Mouse (Mus musculus) liver, embryonic 15.5 days (tissue): ENCODE results near the gene Rcn3. TPM values are rescaled to one million over a fixed set of nuclear protein-coding genes. Genes with fewer than 3 reads are reported as not detected.

Source experiments
- ATAC-seq: fragments of 200-750 bp; cut with Nextera tagmentation; 2 replicates; pipeline ENCODE4 v1.8.0; 2017; ENCODE audit warnings: moderate number of reproducible peaks, mild to moderate bottlenecking, moderate library complexity; ENCODE audit not compliant: insufficient read depth
- H3K27ac ChIP-seq: fragments of 300-500 bp; sonication (generic); replicated peaks from 2 replicates; pipeline ENCODE4 v1.5.1; 2015; ENCODE audit warnings: mild to moderate bottlenecking, inconsistent platforms
- H3K27me3 ChIP-seq: fragments of 300-500 bp; sonication (generic); 2 replicates; pipeline ENCODE4 v1.6.1; 2015; ENCODE audit warnings: mild to moderate bottlenecking, inconsistent platforms
- H3K36me3 ChIP-seq: fragments of 300-500 bp; sonication (generic); replicated peaks from 2 replicates; pipeline ENCODE4 v1.6.1; 2015; ENCODE audit warnings: moderate library complexity, mild to moderate bottlenecking, inconsistent platforms
- H3K4me1 ChIP-seq: fragments of 300-500 bp; sonication (generic); replicated peaks from 2 replicates; pipeline ENCODE4 v1.6.1; 2015; ENCODE audit warnings: inconsistent platforms
- H3K4me2 ChIP-seq: fragments of 300-500 bp; sonication (generic); 2 replicates; pipeline ENCODE4 v1.6.1; 2015; ENCODE audit warnings: moderate library complexity, mild to moderate bottlenecking, inconsistent platforms
- H3K4me3 ChIP-seq: fragments of 300-500 bp; sonication (generic); replicated peaks from 2 replicates; pipeline ENCODE4 v1.5.1; 2015; ENCODE audit warnings: mild to moderate bottlenecking, inconsistent platforms
- H3K9ac ChIP-seq: fragments of 300-500 bp; sonication (generic); 2 replicates; pipeline ENCODE4 v1.6.1; 2015; ENCODE audit warnings: moderate library complexity, mild to moderate bottlenecking, inconsistent platforms
- H3K9me3 ChIP-seq: fragments of 300-500 bp; sonication (generic); replicated peaks from 2 replicates; pipeline ENCODE4 v1.6.1; 2016; ENCODE audit warnings: inconsistent platforms
- WGBS: fragments of 180-500 bp; shearing (Covaris S2); methylation state at CpG from one replicate; pipeline ENCODE4 v1.1.7; 2015; ENCODE audit warnings: mixed read lengths; ENCODE audit not compliant: insufficient replicate concordance; 5-methylcytosine and 5-hydroxymethylcytosine counted together
- polyA plus RNA-seq: library from polyadenylated mRNA; unstranded; fragments of >200 nt; fragmentation: Nextera tagmentation; extraction: Ambion mirVana; gene quantifications from 2 replicates; pipeline ENCODE4 v1.2.1, GENCODE M21; 2015

Gene Rcn3
- polyA plus RNA-seq: 26.3 and 26.6 TPM in 2 replicates

DNA sequence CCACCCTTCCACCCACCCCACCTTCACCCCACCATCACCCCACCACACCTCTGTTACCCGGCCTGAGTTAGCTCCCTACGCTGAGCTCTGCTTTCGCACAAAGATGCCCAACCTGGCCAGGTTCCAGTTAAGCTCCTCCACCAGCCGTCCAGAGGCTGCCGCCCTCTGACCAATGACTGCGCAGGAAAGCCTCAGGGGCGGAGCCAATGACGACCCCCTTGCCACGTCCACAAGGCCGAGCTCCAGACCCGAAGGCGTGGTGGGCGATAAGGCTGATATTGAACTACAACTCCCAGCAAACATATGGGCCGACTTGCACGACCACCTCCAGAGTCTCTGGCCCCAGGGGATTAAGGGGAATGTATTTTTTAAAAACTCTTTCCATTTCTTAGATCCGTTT lies at the start of gene Rcn3:
Gene Rcn3 (minus strand): TSS at position 174 of the 400 bp plus-strand sequence.
- peak within 1 kb of the TSS; percentile 73 for H3K4me2 ChIP-seq
- no peaks in the 10 kb centered on the region; the same call in 1 of the 2 replicates for H3K27me3 ChIP-seq
- WGBS: under 1% methylated on average over 16 of the region's 16 CpGs
- no peaks in the 10 kb centered on the region for H3K9me3 ChIP-seq
- peak; percentile 71 for ATAC-seq
- peak within 1 kb of the TSS; percentile 44 for H3K4me3 ChIP-seq
- peak within 1 kb of the TSS; percentile 41 for H3K27ac ChIP-seq
- H3K36me3 ChIP-seq: no peaks in the 10 kb centered on the region
- H3K9ac ChIP-seq: peak within 1 kb of the TSS; percentile 7; the same call in 1 of the 2 replicates
- H3K4me1 ChIP-seq: peaks cover 40% of the 10 kb centered on the region

DNA sequence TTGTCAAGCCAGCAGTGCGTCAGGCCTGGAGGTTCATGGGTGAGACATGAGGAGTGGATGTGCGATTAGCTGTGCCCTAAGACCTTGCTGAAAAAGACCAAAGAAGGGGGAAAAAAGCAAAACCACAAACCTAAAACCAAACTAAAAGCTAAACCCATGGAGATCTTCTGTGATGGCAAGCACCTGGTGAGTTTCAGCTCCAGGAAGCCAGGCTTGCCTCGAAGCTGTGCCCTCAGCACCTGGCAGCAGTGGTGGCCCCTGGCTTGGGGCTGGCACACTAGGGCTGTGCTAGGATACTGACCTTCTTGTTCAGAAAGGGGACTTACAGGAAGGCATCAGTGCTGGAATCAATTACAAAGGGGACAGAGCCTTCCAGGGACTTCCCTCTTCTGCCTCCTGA lies 49.3 kb upstream of the Rcn3 start:
- H3K27me3 ChIP-seq: no peaks in the 10 kb centered on the region
- H3K4me1 ChIP-seq: peaks cover 32% of the 10 kb centered on the region
- ATAC-seq: no peak
- H3K36me3 ChIP-seq: peaks cover 42% of the 10 kb centered on the region
- H3K27ac ChIP-seq: no peak overlapping the region
- 83% methylated on average over 3 of the region's 3 CpGs for WGBS
- no peak overlapping the region for H3K4me3 ChIP-seq
- no peak overlapping the region for H3K9ac ChIP-seq
- no peaks in the 10 kb centered on the region for H3K9me3 ChIP-seq
- no peak overlapping the region for H3K4me2 ChIP-seq

DNA sequence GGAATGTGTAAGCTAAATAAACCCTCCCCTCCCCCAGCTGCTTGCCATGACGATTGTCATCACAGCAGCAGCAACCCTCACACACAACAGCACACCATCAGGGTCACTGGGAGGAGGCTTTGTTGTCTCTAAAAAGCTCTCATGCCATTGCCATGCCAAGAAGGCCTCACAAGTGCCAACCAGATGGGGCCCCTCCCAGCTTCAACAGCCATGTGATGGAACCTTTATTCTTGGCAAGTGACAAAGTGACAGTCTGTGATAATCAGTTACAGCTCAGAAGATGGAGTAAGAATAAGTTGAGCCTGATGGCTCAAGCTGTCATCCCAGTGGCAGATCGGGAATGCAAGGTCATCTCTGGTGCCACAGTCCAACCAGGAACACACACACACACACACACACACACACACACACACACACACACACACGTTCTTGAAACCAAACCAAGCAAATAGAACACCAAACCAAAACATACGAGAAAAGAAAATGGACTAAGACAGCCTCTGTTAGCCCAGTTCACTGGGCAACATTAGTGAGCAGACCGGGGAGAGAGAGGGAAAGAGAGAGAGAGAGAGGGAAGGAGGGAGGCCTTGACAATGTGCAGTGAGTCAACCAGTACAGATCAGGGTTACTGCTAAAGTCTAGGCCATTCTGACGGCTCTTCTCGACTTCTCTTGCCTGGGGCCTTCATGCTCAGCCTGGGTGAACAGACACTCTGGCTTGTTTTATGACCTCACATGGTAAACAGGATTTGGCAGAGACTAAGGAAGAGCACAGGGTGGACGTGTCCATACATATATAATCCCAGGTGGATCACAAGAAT lies 48.1 kb upstream of the Rcn3 start:
- Histone ChIP-seq H3K9ac (no peak overlapping the region), H3K27me3 (no peaks in the 10 kb centered on the region), H3K27ac (no peak overlapping the region; the same call in 1 of the 2 replicates), H3K4me3 (no peak overlapping the region), H3K4me2 (no peak overlapping the region), H3K9me3 (no peaks in the 10 kb centered on the region), H3K36me3 (peaks cover 31% of the 10 kb centered on the region), H3K4me1 (peaks cover 41% of the 10 kb centered on the region)
- WGBS: 63% methylated on average over 8 of the region's 8 CpGs
- ATAC-seq: no peak

DNA sequence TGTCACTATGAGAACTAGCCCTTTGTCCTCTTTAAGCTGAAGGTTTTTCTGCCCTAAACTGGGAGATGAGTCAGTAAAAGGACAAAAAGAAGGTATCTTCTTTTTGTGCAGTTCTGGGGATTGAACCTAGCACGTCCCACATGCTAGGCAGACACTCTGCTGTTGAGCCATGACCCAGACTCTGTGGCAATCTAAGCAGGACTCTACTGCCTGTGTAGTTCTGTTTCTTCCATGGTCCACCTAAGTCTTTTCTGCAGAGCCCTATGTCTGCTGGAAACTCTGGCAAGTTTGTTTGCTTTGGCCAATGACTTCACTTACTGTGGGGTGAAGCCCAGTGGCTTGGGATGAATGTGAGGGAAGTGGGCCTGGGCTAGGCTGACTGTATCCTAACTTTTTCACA lies 46.4 kb upstream of the Rcn3 start:
- H3K36me3 ChIP-seq: peaks cover 20% of the 10 kb centered on the region
- no peak for ATAC-seq
- H3K27ac ChIP-seq: 0 out of 2 replicates have a peak overlapping the region, but pooled peaks have one; percentile 79
- H3K4me2 ChIP-seq: no peak overlapping the region
- no peak overlapping the region for H3K4me3 ChIP-seq
- no peaks in the 10 kb centered on the region for H3K27me3 ChIP-seq
- 59% methylated on average over 1 of the region's 1 CpGs for WGBS
- no peaks in the 10 kb centered on the region for H3K9me3 ChIP-seq
- H3K4me1 ChIP-seq: peaks cover 56% of the 10 kb centered on the region
- no peak overlapping the region for H3K9ac ChIP-seq

DNA sequence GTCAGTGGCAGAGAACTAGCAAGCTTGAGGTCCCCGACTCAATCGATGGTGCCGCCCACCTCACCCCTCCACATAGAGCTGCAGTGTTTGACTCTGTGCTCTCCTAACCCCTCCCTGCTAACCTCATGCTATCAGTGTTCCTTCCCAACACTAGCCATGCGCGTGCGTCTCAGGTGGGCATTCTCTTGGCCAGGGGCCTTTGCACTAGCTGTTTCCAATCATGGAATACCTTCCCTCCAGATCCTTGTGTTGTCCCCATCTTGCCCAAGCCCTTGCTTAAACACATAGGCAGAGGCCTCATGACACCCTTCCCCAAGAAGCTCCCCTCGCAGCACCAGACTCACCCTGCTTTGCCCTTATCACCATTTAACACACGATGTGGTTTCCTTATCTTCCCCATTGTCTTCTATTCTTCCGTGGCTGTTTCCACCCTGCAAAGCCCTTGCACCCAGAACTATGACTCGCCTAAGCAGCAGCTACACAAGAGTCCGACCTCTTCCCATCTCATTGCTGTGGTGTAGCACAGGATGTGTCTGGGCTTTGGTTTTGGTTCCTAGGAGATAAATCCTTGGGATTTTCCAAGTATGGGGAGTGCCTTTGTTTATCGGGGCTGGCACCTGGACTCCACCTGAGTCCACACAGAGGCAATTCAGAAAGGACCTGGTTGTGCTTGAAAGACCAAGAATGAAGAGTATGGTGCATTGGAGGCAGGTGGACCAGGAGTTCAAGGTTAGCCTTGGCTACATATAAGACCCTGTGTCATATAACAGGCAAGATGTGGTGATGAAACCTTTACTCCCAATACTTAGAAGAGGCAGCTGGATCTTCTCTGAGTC lies 45.4 kb upstream of the Rcn3 start:
- WGBS: 12% methylated on average over 12 of the region's 12 CpGs
- Histone ChIP-seq H3K4me3 (0 out of 2 replicates have a peak overlapping the region, but pooled peaks have one; percentile 12), H3K9me3 (no peaks in the 10 kb centered on the region), H3K27ac (peak overlapping the region; percentile 79), H3K36me3 (peaks cover 14% of the 10 kb centered on the region), H3K4me1 (peaks cover 56% of the 10 kb centered on the region), H3K9ac (no peak overlapping the region; the same call in 1 of the 2 replicates), H3K27me3 (no peaks in the 10 kb centered on the region), H3K4me2 (peak overlapping the region; percentile 95)
- ATAC-seq: peak; percentile 53

DNA sequence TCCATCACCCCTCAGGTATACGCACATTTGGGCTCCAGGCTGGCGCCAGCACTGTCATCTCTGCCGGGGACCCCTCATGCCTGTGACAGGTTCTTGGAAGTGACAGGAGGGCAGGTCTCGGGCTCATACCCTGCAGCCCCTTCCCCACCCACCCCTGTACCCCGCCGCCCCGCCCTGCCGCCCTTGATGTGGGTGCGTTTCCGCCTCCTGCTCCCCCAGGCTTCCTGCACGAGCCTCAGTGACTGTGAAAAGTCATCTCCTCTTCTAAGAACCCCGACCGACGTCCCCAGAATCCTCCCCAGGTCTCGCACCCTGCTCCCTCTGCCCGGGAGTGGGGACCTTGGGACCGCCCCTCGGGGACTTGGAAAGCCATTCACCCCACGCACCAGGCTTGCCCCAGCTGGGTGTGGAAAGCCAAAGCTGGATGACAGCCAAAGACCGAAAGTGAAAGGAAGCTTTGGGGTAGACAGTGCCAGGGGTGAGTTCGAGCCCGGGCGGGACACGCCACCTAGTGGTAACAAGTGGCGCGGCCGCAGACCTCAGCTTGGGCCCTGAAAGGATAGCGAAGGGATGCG lies 44.1 kb upstream of the Rcn3 start, which contains the start of the genes Gm45713 and Flt3l:
Gene Gm45713 (minus strand): TSS at position 239 of the 575 bp plus-strand sequence.
Gene Flt3l (minus strand): TSS at position 440 of the 575 bp plus-strand sequence.
- peak; percentile 72 for ATAC-seq
- Histone ChIP-seq H3K4me1 (peaks cover 56% of the 10 kb centered on the region), H3K27ac (peak within 1 kb of the TSS; percentile 79), H3K9me3 (no peaks in the 10 kb centered on the region), H3K27me3 (no peaks in the 10 kb centered on the region), H3K4me2 (peak within 1 kb of the TSS; percentile 95), H3K9ac (peak within 1 kb of the TSS; percentile 76), H3K36me3 (peaks cover 6% of the 10 kb centered on the region), H3K4me3 (peak within 1 kb of the TSS; percentile 77)
- under 1% methylated on average over 29 of the region's 29 CpGs for WGBS

DNA sequence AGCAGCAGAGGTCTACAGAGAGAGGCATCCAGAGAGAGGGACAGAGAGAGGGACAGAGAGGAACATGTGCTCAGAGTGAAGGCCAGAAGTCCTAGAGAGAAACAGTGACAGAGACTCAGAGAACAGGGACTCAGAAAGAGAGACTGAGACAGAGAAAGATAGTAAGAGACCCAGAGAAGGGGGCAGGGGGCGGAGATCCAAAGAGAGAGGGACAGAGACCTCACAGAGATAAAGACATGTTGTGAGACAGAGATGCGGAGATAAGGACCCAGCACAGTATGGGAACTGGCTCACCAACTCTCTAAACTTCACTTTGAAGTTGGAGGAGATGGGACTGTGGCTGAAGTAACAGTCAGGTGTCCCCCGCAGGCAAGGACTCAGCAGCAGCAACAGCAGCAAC lies 43.3 kb upstream of the Rcn3 start:
- peak overlapping the region; percentile 77 for H3K4me3 ChIP-seq
- 27% methylated on average over 3 of the region's 3 CpGs for WGBS
- peak overlapping the region; percentile 95 for H3K4me2 ChIP-seq
- ATAC-seq: peak; percentile 6; the same call in 1 of the 2 replicates
- no peaks in the 10 kb centered on the region for H3K27me3 ChIP-seq
- peaks cover 6% of the 10 kb centered on the region for H3K36me3 ChIP-seq
- H3K9ac ChIP-seq: peak overlapping the region; percentile 76
- peaks cover 56% of the 10 kb centered on the region for H3K4me1 ChIP-seq
- H3K9me3 ChIP-seq: no peaks in the 10 kb centered on the region
- H3K27ac ChIP-seq: peak overlapping the region; percentile 79

DNA sequence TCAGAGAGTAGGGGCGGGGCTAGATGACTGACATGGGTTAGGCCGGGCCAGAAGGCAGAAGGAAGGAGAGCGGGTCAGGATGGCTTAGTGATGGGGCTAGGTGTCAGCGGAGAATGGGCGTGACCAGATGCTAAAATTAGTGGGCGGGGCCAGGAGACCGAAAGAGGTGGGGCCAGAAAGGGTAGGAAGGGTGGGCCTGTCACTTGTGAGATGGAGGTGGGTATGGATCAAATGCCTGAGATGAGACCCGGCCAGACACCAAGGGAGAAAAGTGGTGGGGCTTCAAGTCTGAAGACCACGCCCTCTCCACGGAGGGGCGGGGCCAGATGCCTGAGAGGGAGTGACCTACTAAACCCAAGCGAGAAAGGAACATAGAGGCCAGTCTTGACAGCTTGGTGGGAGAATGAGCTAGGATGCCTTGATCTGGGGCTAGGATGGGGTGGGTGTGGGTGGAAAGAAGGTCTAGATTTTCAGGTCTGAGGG lies 42.6 kb upstream of the Rcn3 start:
- H3K9ac ChIP-seq: peak overlapping the region; percentile 30; the same call in 1 of the 2 replicates

DNA sequence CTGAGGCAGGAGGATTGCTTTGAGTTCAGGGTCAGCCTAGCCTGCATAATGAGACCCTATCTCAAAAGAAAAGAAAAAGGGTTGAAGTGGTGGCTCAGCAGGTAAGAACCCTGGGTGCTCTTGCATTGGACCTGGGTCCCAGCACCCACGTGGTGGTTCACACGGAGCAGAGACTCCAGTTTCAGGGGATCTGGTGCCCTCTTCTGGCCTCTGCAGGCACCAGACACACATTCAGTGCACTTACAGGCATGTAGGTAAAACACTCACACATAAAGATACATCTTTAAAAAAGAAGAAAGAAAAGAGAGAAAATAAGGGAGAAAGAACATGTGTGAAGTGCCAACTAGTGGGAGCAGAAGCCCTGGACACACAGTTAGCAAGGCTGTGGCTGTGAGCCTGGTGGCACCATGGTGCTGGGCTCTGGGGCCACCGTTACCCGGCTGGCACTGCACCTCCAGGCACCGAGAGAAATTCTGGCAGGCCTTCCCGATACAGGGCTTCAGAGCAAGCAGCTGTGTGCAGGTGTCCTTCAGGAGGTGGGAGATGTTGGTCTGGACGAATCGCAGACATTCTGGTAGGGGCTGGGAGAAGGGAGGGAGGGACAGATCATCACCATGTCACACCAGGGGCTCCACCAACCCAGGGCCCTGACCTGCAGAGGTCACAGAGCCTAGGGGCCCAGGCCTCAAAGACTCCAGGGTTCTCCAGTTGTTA lies 41.6 kb upstream of the Rcn3 start:
- Histone ChIP-seq H3K27me3 (no peaks in the 10 kb centered on the region), H3K4me3 (no peak overlapping the region), H3K36me3 (peaks cover 6% of the 10 kb centered on the region), H3K9ac (no peak overlapping the region), H3K27ac (no peak overlapping the region), H3K4me2 (no peak overlapping the region), H3K9me3 (no peaks in the 10 kb centered on the region), H3K4me1 (peaks cover 60% of the 10 kb centered on the region)
- no peak for ATAC-seq
- WGBS: 78% methylated on average over 8 of the region's 8 CpGs

More for the DNA sequence above, 42.6 kb upstream of the Rcn3 start:
- Histone ChIP-seq H3K4me1 (peaks cover 60% of the 10 kb centered on the region), H3K9me3 (no peaks in the 10 kb centered on the region), H3K27me3 (no peaks in the 10 kb centered on the region), H3K27ac (peak overlapping the region; percentile 79), H3K4me3 (peak overlapping the region; percentile 77), H3K36me3 (peaks cover 6% of the 10 kb centered on the region), H3K4me2 (peak overlapping the region; percentile 95)
- ATAC-seq: peak; percentile 27
- 5% methylated on average over 12 of the region's 12 CpGs for WGBS

DNA sequence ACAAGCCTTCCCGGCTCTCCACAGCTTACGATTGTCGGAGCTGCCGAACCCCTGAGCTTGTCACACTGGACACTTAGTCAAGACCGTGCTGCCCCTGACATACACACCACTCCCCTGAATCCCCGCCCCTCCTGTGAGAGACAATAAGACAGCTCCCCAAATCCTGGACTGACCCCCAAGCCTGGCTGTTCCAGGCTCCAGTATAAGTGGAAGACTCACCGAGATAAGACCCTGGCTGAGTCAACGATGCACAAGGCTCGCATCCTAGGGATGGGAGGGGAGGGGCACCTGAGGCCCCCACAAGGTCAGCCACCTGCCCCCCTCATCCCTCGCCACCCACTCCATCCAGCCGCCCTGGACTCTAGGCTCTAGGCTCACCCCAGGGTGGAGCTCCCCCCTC lies 39.8 kb upstream of the Rcn3 start:
- Histone ChIP-seq H3K4me2 (no peak overlapping the region), H3K9ac (no peak overlapping the region), H3K36me3 (peaks cover 14% of the 10 kb centered on the region), H3K27ac (no peak overlapping the region), H3K4me3 (no peak overlapping the region), H3K27me3 (no peaks in the 10 kb centered on the region), H3K4me1 (peaks cover 54% of the 10 kb centered on the region), H3K9me3 (no peaks in the 10 kb centered on the region)
- WGBS: 74% methylated on average over 11 of the region's 11 CpGs
- no peak for ATAC-seq
